Comparison of ENCODE assay signal across 9 mouse cellular contexts in the genomic region with DNA sequence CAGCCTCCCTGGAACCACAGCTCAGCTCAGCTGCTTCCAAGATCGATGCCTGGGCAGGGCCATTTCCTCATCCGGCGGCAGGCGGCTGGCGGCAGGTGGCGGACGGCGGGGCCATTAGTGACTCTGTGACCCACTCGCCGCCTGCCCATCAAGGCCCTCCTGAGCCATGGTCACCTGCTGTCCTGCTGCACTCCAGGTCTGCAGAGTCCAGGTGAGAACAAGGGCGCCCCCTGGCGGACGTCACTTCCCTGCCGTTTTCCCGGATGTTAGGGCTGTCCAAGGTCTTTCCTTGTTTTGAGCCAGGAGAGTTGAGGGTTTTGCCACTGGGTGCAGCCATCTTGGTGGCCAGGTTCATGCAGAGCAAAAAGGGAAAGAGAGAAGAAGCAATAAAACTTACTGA.
DNase-seq lines count a peak whose midpoint lies in the region; ATAC-seq lines count a peak whose summit lies in the region.
"Had no signal": no experiment of that assay in that cellular context is flagged by ENCODE, and none has a peak within 500 bp of the region (broad histone marks: within the 10 kb centered on the region; RNA-seq: fewer than 3 reads in every experiment).

No protein-coding gene starts in this region.

- no peaks in the 10 kb centered on the region for H3K9me3 ChIP-seq in embryonic facial prominence, embryonic 10.5 days
- H3K9me3 ChIP-seq: embryonic facial prominence, embryonic 15.5 days had no signal

- peaks cover 67% of the 10 kb centered on the region for H3K4me1 ChIP-seq in embryonic facial prominence, embryonic 10.5 days

- no peak overlapping the region for H3K27ac ChIP-seq in embryonic facial prominence, embryonic 10.5 days (replicated peaks)
- H3K27ac ChIP-seq: embryonic facial prominence, embryonic 15.5 days had no signal

- intact Hi-C loops in heart, postnatal 10 days (cut with DNase I), result loop anchor here (5.0 kb wide), 3 partner anchors 87 to 342 kb away; no protein-coding TSS in a partner anchor

- H3K4me3 ChIP-seq in embryonic facial prominence, embryonic 10.5 days, result no peak overlapping the region
- H3K4me3 ChIP-seq: embryonic facial prominence, embryonic 15.5 days had no signal

- H3K36me3 ChIP-seq in embryonic facial prominence, embryonic 10.5 days (replicated peaks), result no peaks in the 10 kb centered on the region
- H3K36me3 ChIP-seq: embryonic facial prominence, embryonic 15.5 days had no signal

- ATAC-seq in CD4-positive, CD25-positive, alpha-beta regulatory T cell, adult 4 months, result peak; percentile 46

- WGBS in embryonic facial prominence, embryonic 10.5 days, result 39% methylated on average over 15 of the region's 15 CpGs

- peak; percentile 70 to 76 for DNase-seq in adrenal gland, adult 18-20 months (ENCODE audit: low spot score in 2 of 2)
- DNase-seq in embryonic facial prominence, embryonic 10.5 days (ENCODE audit: low spot score), result peak; percentile 81
- DNase-seq in heart, postnatal 10 days, result peak; percentile 61 to 81
- DNase-seq in layer of hippocampus, postnatal 10 days (ENCODE audit: low spot score in 2 of 2), result peak; percentile 60 to 67
- DNase-seq in lung, postnatal 14 days, result peak; percentile 83
- peak; percentile 18 for DNase-seq in right cerebral cortex, postnatal 25 days
- DNase-seq in urinary bladder, postnatal 10 days (ENCODE audit: low spot score), result peak; percentile 42

- peaks cover 16% of the 10 kb centered on the region for H3K27me3 ChIP-seq in embryonic facial prominence, embryonic 10.5 days (replicated peaks; ENCODE audit: low read depth, poor library complexity, severe bottlenecking)
- H3K27me3 ChIP-seq: embryonic facial prominence, embryonic 15.5 days had no signal

Comparison
In these comparisons a context has a peak if more than half of its experiments do, and no peak if none do; other contexts are left out.
1. DNase-seq: peak in every context shown above with its lines; median percentile 83 in lung, postnatal 14 days; 81 in embryonic facial prominence, embryonic 10.5 days; 73 in adrenal gland, adult 18-20 months; 71 in heart, postnatal 10 days; 64 in layer of hippocampus, postnatal 10 days; 42 in urinary bladder, postnatal 10 days; 18 in right cerebral cortex, postnatal 25 days.